Mouse (Mus musculus) lung, embryonic 14.5 days (tissue): ENCODE measurements around the gene Sox5. TPM values are rescaled to one million over a fixed set of nuclear protein-coding genes. Genes with fewer than 3 reads are reported as not detected.
A peak's percentile ranks its signal among the peaks of the same experiment; 100 is the strongest.

Experiments used
- ATAC-seq: fragments of 200-750 bp; cut with Nextera tagmentation; 2 replicates; pipeline ENCODE4 v1.8.0; 2017; ENCODE audit warnings: mild to moderate bottlenecking, moderate TSS enrichment, moderate library complexity; ENCODE audit not compliant: insufficient read depth
- DNase-seq: peaks from one replicate; pipeline ENCODE4 v3.0.0-alpha.2; 2015
- H3K27ac ChIP-seq: fragments of 300-500 bp; sonication (generic); 2 replicates; pipeline ENCODE4 v1.5.1; 2014; ENCODE audit warnings: low read depth, mild to moderate bottlenecking, moderate library complexity
- H3K27me3 ChIP-seq: fragments of 300-500 bp; sonication (generic); 2 replicates; pipeline ENCODE4 v1.6.1; 2014; ENCODE audit warnings: low read length, control low read depth; ENCODE audit not compliant: insufficient read depth
- H3K36me3 ChIP-seq: fragments of 300-500 bp; sonication (generic); 2 replicates; pipeline ENCODE4 v1.6.1; 2014; ENCODE audit warnings: control low read depth; ENCODE audit not compliant: insufficient read depth
- H3K4me1 ChIP-seq: fragments of 300-500 bp; sonication (generic); 2 replicates; pipeline ENCODE4 v1.6.1; 2014; ENCODE audit warnings: antibody characterized with exemption, control low read depth; ENCODE audit not compliant: insufficient read depth
- H3K4me2 ChIP-seq: fragments of 300-500 bp; sonication (generic); 2 replicates; pipeline ENCODE4 v1.6.1; 2014; ENCODE audit warnings: mild to moderate bottlenecking
- H3K4me3 ChIP-seq: fragments of 300-500 bp; sonication (generic); 2 replicates; pipeline ENCODE4 v1.5.1; 2014; ENCODE audit warnings: low read depth, low read length
- H3K9ac ChIP-seq: fragments of 300-500 bp; sonication (generic); 2 replicates; pipeline ENCODE4 v1.6.1; 2014
- H3K9me3 ChIP-seq: fragments of 300-500 bp; sonication (generic); 2 replicates; pipeline ENCODE4 v1.6.1; 2016; ENCODE audit warnings: low read depth, low read length, control low read depth
- CTCF ChIP-seq: IDR thresholded peaks from 2 replicates; pipeline ENCODE4 v1.5.1; 2016; ENCODE audit warnings: antibody characterized with exemption, low read depth
- WGBS: fragments of 180-500 bp; shearing (Covaris S2); extraction: QIAGEN DNeasy Blood & Tissue Kit; methylation state at CpG from one replicate; pipeline ENCODE4 v1.1.7; 2014; 5-methylcytosine and 5-hydroxymethylcytosine counted together
- polyA plus RNA-seq: library from polyadenylated mRNA; unstranded; fragments of >200 nt; fragmentation: Nextera tagmentation; extraction: Ambion mirVana; gene quantifications from 2 replicates; pipeline ENCODE4 v1.2.1, GENCODE M21; 2014

The Sox5 gene
- polyA plus RNA-seq, 1 experiment from 2014 or later: 21.3 TPM

DNA sequence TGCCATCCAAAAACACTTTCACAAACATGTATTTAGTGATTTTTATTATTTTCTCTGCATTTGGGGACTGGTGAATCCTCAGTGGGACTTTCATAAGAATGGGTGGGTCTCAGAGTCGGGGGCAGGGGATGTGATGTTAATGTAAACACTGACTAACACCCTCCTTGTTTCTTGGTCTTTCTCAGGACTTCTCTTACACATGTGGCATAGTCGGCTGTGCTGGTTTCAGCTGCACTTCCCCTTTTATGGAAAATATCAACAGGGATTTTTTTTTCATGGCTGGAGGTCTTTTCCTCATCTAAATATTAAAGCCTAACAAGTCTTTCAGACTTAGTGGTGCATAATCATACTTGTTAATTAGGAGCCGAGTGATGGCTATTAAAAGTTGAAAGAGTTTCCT is 39.2 kb downstream of the Sox5 start:
- no peaks in the 10 kb centered on the region for H3K27me3 ChIP-seq
- TF ChIP-seq CTCF: no peak
- no peak overlapping the region for H3K4me2 ChIP-seq
- H3K9me3 ChIP-seq: no peaks in the 10 kb centered on the region
- H3K27ac ChIP-seq: no peak overlapping the region
- ATAC-seq: peak; percentile 24; the same call in 1 of the 2 replicates
- no peaks in the 10 kb centered on the region for H3K36me3 ChIP-seq
- DNase-seq: peak; percentile 56
- no peak overlapping the region for H3K9ac ChIP-seq
- H3K4me1 ChIP-seq: peaks cover 5% of the 10 kb centered on the region; the same call in 1 of the 2 replicates
- WGBS: 24% methylated on average over 3 of the region's 3 CpGs
- no peak overlapping the region for H3K4me3 ChIP-seq

DNA sequence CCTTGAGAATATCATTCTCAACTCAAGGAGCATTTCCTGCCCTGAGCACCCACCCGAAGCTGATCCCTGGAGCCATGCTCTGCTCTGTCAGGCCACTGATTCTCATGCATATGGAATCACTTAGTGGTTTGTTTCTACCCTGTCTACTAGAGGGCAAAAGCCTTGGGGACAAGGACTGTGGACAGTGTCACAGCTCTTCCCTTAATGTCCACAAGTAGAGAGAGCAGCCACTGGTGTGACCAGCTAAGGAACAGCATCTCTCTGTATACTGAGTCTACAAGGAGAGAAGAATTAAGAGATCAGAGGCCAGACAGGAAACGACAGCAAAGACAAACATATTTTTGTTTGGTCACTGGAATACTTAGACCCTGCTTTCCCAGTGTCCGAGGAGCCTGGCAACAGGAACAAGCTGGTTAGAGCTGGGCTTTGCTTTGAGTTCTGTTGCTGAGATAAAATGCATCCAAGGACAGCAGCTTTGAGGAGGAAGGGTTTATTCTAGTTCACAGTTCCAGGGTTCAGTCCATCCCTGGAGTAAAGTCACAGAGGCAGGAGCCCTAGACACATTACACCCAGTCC is 40.6 kb downstream of the Sox5 start:
- DNase-seq: peak; percentile 39
- Histone ChIP-seq H3K36me3 (no peaks in the 10 kb centered on the region), H3K4me3 (no peak overlapping the region), H3K27me3 (no peaks in the 10 kb centered on the region), H3K9me3 (no peaks in the 10 kb centered on the region), H3K4me2 (no peak overlapping the region), H3K4me1 (peaks cover 5% of the 10 kb centered on the region; the same call in 1 of the 2 replicates), H3K27ac (no peak overlapping the region), H3K9ac (no peak overlapping the region)
- ATAC-seq: peak; percentile 24; the same call in 1 of the 2 replicates
- 37% methylated on average over 3 of the region's 3 CpGs for WGBS
- no peak for TF ChIP-seq CTCF

DNA sequence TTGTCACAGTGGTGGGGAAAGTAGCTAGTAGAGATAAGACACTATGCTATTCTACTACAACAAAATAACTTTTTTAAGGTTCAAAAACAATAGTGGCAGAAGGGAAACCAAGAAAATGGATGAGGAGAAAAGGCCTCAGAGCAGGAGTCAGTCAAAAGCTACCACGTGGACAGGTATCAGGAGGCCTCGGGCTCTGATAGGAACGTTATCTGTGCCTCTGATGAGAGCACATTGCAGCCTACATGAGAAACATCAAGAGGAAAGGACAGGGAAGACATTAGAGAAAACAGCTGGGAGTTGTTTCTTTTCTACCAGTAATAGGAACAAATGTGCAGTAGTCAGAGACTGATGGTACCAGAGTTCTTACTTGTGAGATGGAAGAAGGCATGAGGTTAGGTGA is 41.4 kb downstream of the Sox5 start:
- H3K9me3 ChIP-seq: no peaks in the 10 kb centered on the region
- DNase-seq (no peak), ATAC-seq (no peak)
- no peaks in the 10 kb centered on the region for H3K36me3 ChIP-seq
- H3K4me2 ChIP-seq: no peak overlapping the region
- no peaks in the 10 kb centered on the region for H3K27me3 ChIP-seq
- H3K27ac ChIP-seq: no peak overlapping the region
- no peak for TF ChIP-seq CTCF
- peaks cover 5% of the 10 kb centered on the region; the same call in 1 of the 2 replicates for H3K4me1 ChIP-seq
- H3K9ac ChIP-seq: no peak overlapping the region
- WGBS: 85% methylated on average over 3 of the region's 3 CpGs
- H3K4me3 ChIP-seq: no peak overlapping the region

DNA sequence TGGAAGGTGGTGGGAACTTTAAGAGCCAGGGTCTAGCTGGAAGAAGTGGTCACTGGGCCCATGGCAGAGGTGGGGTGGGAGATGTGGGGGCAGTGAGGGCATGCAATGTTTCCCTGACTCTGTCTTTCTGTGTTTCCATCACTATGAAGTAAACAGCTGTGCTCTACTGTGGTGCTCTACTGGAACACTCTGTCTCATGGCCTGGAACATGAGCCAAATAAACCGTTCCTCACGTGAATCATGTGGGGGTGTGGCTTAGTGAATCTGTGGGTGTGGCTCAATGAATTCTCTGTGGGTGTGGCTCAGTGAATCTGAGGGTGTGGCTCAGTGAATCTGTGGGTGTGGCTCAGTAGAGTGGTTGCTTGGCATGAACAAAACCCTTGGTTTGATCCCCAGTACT is 42.0 kb downstream of the Sox5 start:
- no peak for ATAC-seq
- no peak for TF ChIP-seq CTCF
- H3K4me2 ChIP-seq: no peak overlapping the region
- H3K9me3 ChIP-seq: no peaks in the 10 kb centered on the region
- WGBS: 78% methylated on average over 2 of the region's 2 CpGs
- H3K4me1 ChIP-seq: peaks cover 5% of the 10 kb centered on the region; the same call in 1 of the 2 replicates
- no peak overlapping the region for H3K9ac ChIP-seq
- H3K4me3 ChIP-seq: no peak overlapping the region
- H3K27ac ChIP-seq: no peak overlapping the region
- H3K27me3 ChIP-seq: no peaks in the 10 kb centered on the region
- H3K36me3 ChIP-seq: no peaks in the 10 kb centered on the region
- DNase-seq: no peak

DNA sequence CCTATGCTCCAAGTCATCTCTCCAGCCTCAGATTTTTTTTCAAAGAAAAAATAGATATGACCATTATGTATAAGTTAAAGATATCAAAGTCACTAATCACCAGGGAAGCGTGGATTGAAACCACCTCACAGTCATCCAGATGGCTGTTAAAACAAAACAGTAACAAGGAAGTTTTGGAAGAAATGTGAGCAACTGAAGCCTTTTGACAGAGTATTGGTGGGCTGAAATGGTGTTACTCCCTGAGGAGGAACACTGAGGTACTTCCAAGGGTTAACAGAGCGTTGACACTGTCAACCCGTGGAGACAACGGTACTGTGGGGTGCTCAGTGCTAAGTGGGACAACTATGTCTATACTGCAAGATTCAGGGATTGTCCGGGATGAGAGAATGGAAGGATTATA is 44.0 kb downstream of the Sox5 start:
- no peak for ATAC-seq
- H3K36me3 ChIP-seq: no peaks in the 10 kb centered on the region
- no peak overlapping the region for H3K4me3 ChIP-seq
- 87% methylated on average over 5 of the region's 5 CpGs for WGBS
- no peaks in the 10 kb centered on the region for H3K27me3 ChIP-seq
- H3K4me2 ChIP-seq: no peak overlapping the region
- TF ChIP-seq CTCF: no peak
- no peak overlapping the region for H3K9ac ChIP-seq
- DNase-seq: no peak
- H3K27ac ChIP-seq: no peak overlapping the region
- no peaks in the 10 kb centered on the region for H3K9me3 ChIP-seq
- H3K4me1 ChIP-seq: no peaks in the 10 kb centered on the region

DNA sequence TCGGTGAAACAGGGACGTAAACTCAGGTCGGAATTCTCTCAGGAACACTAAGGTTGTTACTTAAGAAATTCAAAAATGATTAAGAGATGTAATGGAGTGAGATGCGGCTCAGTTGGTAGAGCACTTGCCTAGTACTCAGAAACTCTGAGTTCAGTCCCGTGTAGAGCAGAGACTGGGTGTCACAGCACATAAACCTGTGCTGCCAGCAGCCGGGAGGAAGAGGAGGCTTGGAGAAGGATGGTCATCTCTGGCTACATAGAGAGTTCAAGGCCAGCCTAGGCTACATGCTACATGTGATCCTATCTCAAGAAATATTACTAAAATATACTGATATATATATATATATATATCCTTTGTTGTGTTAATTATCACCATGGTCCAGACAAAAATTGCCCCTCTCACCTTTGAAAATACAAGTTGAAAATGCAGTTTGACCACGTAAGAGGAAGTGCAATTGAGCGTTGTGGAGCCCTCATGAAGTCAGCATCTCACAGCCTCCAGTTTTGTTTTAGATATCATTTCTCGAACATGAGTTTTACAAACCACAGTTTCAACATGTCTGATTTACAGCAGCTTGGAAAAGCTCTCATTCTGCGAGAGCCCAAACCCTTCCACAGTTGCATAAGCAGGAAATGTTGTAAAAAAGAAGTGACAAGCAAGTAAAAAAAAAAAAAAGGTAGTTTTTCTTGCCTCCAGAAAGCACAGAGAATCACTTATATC is 50.4 kb downstream of the Sox5 start:
- H3K4me3 ChIP-seq: no peak overlapping the region
- WGBS: 84% methylated on average over 10 of the region's 10 CpGs

DNA sequence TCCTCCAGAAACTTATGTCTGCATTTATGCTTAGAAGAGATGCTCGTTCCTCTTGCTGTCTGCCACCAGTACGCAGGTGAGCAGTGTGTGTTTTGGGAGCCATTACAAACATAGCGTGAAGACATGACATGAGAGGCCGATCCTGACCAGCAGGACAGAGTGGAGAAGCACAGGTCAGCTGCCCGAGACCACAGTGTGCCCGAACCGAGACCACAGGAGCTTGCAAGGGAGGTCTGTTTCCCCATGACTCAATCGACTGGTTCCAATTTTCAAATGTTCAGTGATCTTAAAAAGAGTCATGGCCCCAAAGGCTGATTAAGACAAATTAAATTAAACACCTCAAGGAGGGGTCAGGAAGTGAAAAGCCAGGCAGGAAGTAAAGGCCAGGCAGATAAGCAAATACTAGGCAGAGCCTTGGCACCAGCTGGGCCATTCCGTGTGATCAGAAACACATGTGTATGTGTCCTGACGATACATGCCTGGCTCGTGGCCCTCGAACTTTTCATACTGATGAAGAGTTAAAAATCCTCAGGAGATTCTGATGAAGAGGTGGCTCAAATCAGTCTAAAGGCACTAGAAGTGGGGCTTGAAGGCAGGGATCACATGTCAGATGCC is 58.1 kb downstream of the Sox5 start:
- no peak for TF ChIP-seq CTCF
- Histone ChIP-seq H3K4me3 (no peak overlapping the region), H3K4me2 (no peak overlapping the region), H3K27ac (no peak overlapping the region), H3K36me3 (no peaks in the 10 kb centered on the region), H3K27me3 (no peaks in the 10 kb centered on the region), H3K9me3 (no peaks in the 10 kb centered on the region), H3K4me1 (no peaks in the 10 kb centered on the region), H3K9ac (no peak overlapping the region)
- no peak for DNase-seq
- 54% methylated on average over 12 of the region's 12 CpGs for WGBS
- no peak for ATAC-seq

More for the DNA sequence above, 50.4 kb downstream of the Sox5 start:
- no peak for TF ChIP-seq CTCF
- Histone ChIP-seq H3K27me3 (no peaks in the 10 kb centered on the region), H3K36me3 (no peaks in the 10 kb centered on the region), H3K9me3 (no peaks in the 10 kb centered on the region), H3K4me2 (no peak overlapping the region), H3K27ac (no peak overlapping the region), H3K4me1 (no peaks in the 10 kb centered on the region), H3K9ac (no peak overlapping the region)
- ATAC-seq (no peak), DNase-seq (no peak)
